Mouse (Mus musculus): ENCODE results near the gene Mars.

The Mars gene

DNA sequence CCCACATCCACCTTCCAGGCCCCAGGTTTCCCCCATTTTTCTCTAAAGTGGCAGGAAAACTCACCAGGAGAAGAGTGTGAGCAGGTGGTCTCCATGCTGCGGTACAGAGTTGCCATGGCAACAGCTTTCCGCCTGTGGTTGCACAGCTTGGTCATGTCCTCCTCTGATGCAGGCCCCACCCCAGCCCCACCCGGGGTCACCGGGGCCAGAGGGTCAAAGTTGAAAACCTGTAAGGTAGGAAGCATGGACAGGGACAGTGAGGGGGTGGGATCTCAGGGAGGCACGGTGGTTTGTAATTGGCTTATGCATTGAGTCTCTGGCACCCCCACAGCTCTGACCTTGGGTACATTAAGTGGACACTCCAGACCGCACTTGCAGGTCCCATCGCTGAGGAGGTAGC lies 24.9 kb downstream of the Mars start:
- no peak for DNase-seq (ENCODE audit: low read depth)

DNA sequence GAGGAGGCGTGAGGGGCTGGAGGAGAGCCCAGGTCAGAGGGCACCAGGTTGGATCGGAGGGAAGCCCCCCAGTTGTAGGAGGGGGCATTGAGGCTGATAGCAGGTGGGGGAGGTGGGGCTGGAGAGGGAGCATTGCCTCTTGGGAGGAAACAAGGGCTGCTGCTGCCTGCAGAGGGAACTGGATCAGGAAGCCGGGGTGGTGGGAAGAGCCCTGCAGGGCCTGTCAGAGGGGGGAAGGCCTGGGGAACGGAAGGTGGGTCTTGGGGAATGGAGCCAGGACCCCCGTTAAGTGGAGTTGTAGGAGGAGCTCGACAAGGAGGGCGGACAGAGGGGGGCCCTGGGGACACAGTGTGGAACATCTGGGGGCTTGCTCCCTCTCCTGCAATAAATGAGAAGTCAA lies 25.4 kb downstream of the Mars start:
- DNase-seq (ENCODE audit: low read depth), result no peak

DNA sequence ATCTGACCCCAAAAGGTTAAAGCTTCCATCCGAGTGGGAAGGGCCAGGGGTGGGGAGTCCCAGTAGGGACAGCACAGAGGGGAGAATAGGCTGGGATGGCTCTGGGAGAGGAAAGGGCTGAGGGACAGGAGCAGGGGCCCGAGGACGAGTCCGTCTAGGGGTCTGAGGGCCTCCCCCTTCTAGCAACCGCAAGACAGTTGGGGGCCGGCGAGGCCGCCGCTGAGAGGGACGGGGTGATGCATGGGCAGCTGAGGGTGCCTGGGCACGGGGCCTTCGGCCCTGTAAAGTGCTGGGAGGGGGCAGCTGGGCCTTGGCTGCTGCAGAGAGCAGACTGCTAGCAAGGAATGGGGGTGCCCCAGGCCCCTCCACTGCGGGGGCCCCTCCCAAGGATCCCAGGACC lies 25.9 kb downstream of the Mars start:
- DNase-seq (ENCODE audit: low read depth), result no peak

DNA sequence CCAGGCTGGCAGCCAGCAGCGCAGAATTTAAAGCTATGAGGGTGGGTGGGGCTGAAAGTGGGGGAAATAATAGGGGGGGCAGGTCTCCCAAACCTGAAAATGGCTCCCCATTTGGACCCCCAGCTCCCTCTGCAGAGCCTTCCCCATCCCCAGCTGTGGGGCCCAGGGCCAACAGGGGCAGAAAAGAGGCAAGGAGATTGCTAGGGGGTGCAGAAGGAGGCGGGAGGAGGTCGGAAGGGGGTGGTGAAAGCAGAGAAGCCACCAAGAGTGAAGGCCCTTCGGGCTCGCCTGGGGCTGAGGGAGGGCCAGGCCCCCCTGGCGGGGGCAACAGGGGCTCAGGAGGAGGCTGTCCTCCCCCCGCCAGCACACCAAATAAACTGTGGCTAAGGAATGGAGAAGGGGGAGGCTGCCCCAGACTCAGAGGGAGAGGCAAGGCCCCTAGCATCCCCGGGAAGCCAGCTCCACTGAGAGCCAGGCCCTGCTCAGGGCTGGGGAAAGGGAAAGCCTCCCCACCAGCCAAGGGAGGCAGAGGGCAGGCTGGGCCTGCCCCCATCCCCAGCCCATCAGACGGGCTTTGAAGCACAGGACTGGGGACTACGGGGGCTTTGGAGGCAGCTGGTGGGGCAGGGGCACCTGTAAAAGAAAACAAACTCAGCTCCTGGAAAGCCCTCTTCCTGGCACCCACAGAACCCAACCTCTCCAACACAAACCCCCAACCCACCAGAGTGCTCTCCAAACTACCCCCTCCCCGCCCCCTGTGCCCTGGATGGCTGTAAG lies 26.7 kb downstream of the Mars start:
- no peak for DNase-seq (ENCODE audit: low read depth)

DNA sequence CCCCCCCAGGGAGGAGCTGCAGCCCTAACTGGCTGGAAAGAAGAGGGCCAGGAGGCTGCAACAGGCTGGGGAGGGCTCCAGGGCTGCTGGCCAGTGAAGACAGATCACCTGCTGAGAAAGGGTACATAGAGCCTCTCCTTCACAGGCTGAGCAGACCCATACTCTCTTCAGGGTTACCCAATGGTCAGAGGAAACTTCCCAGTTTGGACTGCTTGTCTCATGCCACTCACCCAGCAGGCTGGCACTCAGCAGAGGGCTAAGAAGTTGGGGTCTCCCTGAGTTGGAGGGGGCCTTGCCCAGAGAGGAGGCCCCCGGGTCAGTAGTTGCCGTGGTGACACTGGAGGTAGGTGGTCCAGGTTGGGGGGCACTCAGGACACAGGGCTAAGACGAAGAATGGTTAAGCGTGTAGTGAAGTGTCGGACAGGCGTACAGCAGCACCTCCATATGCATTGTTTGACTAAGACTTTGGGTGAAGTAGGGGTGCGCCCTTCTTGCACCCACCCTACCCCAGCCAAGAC lies 27.4 kb downstream of the Mars start:
- no peak for DNase-seq (ENCODE audit: low read depth)

DNA sequence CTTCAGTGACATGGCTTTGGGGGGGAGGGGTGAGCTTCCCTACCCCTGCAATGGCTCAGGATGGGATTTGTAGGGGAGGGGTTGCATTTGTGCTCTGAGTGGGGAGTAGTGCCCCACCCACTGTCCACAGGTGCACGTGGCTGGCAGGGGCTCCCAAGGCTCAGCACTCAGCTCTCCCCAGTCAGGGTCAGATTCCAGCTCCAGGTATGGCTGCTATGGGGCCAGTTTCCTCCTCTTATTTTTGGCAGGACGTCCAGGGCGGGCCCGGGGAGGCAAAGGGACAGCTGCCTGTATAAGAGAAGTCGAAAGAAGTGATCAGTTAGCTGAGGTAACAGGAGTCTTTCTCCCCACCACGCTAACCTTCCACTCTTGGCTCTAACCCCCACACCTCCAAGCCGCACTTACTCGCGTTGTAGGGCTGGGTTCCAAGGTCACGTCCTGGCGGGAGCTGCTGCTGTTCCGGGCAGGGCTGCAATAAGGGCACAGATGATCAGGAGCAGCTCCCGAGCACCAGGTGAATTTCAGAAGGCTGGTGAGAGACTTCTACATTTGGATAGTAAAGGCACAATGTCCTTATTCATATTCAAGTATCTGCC lies 28.9 kb downstream of the Mars start:
- no peak for DNase-seq (ENCODE audit: low read depth)

DNA sequence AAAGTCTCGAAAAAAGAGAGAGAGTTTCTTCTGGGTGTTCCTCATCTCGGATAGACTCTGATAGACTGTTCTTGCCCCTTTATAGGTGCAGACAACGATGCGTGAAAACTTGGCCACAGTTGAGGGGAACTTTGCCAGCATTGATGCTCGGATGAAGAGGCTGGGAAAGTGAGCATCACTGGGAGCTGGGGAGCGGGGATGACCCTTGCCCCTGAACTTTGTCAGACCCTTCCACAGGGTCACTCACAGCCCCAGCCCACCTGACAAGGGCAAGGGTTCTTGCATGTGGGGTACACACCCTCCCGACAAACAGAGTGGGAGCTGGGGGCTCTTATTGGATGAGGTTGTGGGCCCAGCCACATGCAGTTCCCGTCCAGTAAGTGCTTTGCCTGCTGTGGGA lies 30.3 kb downstream of the Mars start:
- DNase-seq (ENCODE audit: low read depth), result no peak

DNA sequence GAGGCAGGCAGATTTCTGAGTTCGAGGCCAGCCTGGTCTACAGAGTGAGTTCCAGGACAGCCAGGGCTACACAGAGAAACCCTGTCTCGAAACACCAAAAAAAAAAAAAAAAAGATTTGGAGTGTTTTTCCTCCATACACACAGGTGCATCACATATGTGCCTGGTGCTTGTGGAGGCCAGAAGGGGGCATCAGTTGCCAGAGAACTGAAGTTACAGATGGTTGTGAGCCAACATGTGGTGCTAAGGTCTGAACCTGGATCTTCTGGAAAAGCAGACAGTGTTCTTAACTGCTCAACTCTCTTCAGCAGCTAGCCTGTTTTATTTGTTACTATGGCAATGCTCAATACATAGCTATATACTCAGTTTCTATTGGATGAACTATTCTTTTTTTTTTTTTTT lies 31.9 kb downstream of the Mars start:
- DNase-seq (ENCODE audit: low read depth), result no peak

DNA sequence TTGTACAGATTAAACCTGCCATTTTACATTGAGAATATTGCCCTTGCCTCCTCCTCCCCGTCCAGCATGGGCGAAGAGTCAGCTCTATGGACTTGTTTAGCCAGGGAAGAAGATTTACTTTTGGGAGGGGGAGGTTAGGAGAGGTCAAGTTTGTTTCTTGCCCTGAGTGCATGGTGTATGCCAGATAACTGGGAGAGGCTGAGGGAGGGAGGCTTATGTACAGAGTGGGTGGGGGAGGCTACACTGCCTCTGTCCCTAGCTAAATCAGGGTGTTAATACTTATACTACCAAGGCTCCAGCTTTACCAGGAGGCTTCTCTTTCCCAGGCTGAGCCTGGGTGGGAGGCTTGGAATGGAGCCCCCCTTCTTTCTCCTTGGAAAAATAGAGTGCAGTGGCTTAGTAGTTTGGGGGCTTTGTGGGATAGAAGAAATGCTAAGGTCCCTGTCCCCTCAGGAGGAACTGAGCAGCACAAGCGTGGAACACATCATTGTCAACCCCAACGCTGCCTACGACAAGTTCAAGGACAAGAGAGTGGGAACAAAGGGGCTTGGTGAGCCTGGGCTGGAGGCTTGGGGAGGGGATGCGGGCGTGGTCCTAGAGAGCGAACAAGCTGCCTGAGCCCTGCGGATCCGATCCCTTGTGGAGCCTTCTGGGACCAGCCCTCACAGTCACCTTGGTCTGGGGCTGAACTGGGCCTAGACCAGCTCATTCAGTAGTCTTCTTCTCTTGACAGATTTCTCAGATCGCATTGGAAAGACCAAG lies 37.1 kb downstream of the Mars start:
- no peak for DNase-seq (ENCODE audit: low read depth)

DNA sequence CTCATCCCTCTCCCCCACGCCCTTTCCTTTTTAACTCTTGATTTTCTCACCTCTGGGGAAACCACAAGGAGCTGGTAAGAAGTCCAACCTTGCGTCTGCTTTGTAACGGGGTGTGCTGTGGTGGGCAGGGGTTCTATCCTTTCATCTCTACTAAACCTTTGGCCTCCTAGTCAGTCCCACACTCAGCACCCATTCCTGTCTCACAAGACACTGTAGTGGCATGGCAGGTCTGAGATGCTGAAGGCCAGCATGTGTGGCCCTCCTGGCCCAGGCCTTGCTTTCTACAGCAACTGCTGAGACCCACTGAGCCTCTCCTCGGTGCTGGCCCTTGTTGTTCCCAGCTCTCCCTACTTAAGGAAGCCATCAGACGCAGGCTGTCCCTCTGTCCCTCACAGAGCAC lies 39.2 kb downstream of the Mars start:
- DNase-seq (ENCODE audit: low read depth), result no peak

DNA sequence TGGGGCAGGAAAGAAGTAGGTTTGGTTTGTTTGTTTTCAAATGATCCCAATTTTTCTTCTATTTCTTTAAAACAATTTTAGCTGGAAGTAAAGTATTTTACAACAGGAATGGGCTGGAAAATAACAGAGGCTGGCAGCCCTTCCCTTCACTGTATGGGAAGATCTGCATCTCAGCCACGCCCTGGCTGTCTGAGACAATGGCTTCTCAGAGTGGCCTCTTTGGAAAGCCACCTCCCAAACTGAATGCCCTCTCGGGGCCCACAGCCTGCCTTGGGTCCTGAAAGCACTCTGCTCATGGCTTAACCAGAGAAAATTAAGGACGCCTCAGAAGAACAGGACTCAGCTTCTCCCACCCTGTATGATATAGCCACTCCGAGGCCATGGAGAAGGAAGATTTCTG lies 41.7 kb downstream of the Mars start:
- DNase-seq (ENCODE audit: low read depth), result no peak

DNA sequence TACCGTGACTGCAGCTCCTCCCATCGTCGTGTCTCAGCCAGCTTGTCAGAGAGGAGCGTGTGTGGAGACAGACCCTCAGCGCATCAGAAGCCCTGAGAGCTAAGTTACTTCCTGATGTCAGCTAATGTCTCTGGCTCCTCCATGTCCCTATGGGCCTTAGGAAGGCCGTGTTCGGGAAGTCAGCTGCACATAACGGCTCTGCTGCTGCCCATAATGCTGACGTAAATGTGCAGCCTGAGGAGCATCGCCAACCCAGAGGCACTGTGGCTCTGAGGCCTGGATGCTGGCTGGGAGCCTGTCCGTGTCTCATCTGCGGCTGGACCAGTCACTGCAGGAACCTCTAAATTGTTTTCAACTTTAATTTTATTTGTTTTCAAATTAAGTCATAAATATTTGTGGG lies 42.5 kb downstream of the Mars start:
- DNase-seq (ENCODE audit: low read depth), result no peak

DNA sequence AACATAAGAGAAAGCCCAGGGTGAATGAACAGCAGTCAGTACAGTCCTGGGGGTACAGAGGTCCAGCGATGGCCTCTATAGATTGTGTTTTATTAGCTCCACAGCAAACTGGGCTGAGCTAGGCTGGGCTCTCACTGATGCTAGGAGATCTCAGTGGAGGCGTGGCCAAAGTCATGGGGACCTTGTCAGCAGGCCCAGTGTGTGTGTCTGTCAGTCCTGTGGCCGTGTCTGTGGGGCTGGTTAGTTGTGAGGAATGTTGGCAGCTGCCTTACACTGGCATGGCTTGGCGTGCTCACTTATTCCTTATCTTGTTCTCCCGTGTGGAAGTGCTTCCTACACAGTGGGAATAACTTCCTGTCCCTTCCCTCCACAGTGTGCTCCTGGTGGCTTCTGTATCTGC lies 43.2 kb downstream of the Mars start:
- DNase-seq (ENCODE audit: low read depth), result no peak

DNA sequence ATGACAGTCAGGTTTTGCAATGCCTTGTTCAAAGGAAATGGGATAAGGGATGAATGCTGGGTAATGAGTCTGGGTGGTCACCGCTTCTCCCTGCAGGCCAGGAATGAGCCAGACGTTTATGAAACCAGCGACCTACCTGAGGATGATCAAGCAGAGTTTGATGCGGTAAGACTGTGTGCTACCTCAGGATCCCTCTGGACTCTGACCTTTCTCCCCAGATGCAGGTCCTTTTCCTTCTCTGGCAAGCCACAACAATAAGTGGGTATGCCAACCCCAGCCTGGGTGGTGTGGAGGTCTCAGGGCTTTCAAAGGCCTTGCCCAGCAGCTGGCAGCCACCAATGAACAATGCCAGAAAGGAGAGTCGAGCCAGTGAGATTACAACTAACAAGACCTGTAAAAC lies 44.3 kb downstream of the Mars start:
- DNase-seq (ENCODE audit: low read depth), result no peak

DNA sequence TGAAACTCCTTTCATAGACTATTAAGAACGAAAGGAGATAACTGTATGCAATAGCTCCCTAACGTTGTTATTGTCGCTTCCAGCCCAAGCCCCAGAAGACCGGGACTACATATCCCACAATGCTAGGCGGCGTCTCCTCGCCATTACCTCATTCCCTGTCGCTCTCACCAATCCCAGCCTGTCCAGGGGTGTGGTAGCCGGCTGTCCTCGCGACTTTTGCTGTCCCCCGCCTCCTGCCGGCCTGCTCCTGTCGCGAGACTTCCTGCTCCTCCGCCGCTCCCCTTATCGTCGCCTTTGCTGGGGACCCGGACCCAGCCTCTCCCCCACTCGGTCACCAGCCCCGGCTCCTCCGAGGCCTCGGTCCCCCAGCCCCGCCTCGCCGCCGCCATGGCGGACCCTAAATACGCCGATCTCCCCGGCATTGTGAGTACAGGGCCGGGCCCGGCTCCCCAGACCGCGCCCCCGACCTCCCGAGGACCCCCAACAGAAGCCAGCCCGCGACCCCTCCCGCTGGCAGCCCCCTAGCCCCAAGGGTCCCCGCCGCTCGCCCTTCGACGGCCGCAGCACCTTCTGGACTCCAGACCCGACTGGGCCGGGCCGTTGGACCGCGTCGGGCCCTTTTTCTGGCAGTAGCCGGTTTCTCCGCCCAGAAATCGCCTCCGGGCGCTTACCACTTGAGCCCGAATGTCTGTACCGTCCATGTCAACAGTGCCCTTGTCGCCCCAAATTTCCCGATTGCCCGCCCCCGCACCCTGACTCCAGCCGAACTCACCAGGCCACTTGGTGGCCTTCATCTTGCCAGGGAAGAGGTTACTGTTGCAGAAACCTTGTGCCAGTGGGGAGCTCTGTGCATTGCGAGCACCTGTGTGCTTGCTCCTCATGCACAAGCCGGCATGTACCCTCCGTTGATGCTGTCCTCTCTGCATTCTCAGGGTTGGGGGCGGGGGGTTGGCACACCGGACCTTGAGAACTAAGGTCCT lies 45.2 kb downstream of the Mars start, which contains the start of gene Dctn2:
Gene Dctn2, plus strand, starts transcription at position 257 of the 980 bp plus-strand sequence.
- peak; percentile 92 for DNase-seq (ENCODE audit: low read depth)

DNA sequence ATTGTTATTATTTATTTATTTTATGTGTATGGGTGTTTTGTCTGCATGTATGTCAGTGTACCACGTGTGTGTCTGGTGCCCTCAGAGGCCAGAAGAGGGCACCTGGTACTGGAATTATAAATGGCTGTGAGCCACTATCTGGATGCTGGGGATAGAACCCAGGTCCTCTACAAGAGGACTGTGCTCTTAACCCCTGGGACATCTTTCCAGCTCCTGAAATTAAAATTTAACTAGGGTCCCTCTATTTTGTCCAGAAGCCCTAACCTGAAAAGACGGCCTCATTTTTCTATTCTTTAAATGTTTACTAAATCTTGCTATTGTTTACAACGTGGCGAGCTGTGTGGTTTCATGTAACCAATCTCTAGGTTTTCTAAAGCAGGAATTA lies 45.9 kb downstream of the Mars start:
- peak; percentile 7 for DNase-seq (ENCODE audit: low read depth)

DNA sequence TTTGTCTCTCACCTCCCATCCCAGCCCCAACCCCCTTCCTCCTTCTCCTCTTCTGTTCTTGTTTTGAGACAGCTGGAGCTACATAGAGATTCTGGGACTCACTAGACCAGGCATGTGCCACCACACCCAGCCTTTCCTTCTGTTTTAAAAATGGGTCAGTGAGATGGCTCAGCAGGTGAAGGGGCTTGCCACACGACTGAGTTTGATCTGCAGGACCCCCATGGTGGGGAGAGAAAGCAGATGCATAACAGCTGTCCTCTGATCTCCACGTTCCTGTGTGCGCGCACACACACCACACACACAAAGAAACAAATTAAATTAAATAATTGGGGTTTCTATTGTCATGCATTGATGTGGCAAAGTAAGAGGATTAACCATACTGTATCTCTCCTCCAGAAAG lies 46.6 kb downstream of the Mars start:
- no peak for DNase-seq (ENCODE audit: low read depth)

DNA sequence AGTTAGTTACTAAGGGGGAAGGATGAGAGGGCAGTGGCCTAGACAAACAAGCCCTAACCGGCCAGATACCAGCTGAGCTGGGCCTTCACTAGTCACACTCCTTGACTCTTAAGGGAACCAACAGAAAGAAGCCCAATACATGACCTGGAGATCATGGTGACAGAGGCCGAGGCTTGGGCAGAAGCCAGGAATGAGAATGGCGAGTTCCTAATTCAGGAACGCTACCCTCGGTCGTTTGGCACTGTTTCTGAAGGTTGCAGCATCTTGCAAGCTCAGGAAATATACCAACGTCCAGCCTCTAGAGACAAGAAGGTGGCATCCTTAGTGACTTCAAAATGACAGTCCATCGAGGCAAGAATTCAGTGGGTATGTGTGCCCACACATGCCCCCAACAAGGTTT lies 47.2 kb downstream of the Mars start:
- DNase-seq (ENCODE audit: low read depth), result no peak

DNA sequence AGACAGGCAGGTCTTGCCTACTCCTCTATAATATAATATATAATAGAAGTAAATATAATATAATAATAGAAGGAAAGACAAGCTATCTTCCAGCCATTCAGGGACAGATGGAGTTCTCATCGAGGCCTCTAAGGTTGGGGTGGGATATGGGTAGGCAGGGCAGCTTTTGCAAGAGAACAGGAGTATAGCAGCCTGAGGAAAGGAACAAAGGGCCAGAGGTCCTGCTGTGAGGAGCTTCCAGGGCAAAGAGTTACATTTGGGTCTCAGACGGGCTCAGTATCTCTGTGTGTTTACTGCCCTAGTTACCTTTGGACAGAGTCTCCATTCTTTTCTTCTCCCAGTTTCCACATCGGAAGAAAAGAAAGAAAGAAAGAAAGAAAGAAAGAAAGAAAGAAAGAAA lies 48.0 kb downstream of the Mars start:
- DNase-seq (ENCODE audit: low read depth), result no peak

DNA sequence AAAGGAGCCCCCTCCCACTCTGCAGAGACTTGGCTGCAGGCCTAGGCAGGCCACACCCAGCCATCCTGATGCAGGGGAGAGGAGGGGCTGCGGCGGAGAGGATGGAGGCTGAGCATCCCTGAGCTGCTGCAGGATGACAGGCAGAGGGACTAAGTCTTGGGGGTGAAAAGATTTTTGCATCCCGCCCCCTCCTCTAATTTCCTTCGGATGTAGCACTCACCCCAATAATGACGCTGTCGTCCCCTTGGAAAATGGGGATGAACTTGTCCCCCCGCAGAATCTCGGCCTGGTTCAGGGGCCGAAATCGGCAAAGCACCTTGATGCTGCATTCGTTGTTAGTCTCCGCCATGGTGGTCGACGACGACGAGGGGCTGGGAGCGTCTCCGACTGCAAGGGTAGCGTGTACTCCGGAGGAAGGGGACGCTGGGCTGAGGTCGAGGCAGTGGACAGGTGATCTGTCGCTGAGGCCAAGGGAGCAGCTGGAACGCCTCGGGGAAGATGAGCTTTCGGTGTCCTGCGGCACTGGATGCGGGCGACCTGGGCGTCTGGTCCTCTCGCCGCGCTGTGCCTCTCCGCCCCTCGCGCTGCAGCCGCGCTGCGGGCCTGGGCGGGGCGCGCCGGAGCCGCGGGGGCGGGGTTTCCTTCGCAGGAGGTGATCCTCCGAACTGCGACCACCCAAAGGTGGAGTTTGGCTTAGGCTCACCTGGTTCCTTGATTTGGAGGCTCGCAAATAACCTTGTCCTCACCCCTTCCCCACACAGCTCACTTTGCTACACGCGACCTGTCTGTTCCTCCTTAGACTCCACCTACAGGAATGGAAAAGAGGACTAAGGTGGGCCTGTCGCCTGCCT lies 48.8 kb downstream of the Mars start, which contains the start of gene Kif5a:
Gene Kif5a, minus strand, starts transcription at position 801 of the 851 bp plus-strand sequence.
- no peak for DNase-seq (ENCODE audit: low read depth)

Measured in fibroblast of lung, adult 2 months (primary cell).